Mouse (Mus musculus) megakaryocyte, adult 5-6 weeks (primary cell): ENCODE measurements around the gene St3gal4. TPM values are rescaled to one million over a fixed set of nuclear protein-coding genes. Genes with fewer than 3 reads are reported as not detected.
"Not testable (repeated sequence)": the region's sequence is repeated elsewhere in the genome, so short reads cannot be mapped to it uniquely, and the experiment has no call there.

Experiments used
- ATAC-seq: 2 replicates; pipeline ENCODE4 v1.8.0; 2016; ENCODE audit warnings: mild to moderate bottlenecking, inconsistent platforms; ENCODE audit not compliant: poor library complexity, severe bottlenecking
- total RNA-seq, 2 experiments: library from RNA; stranded (forward) in 1 of 2; stranded (reverse) in 1 of 2; fragments of 153-499, 151-499 nt in 1 of 2; fragments of 221-1000, 200-1000 nt in 1 of 2; gene quantifications; 2 replicates each; pipeline versions ENCODE4 v1.2.3 to v1.2.4; 2015 to 2017

St3gal4 gene
- total RNA-seq (2015) (53.1 and 53.4 TPM in 2 replicates), total RNA-seq (2017) (49.6 and 57.4 TPM in 2 replicates)

GRCm38 (mm10) chr9:35119168-35119567, at the start of gene St3gal4:
TSS of gene St3gal4 (minus strand) at chr9:35119268.
- ATAC-seq = no peak

GRCm38 (mm10) chr9:35166798-35167635, 47.9 kb upstream of the St3gal4 start:
- no peak for ATAC-seq

GRCm38 (mm10) chr9:35166144-35166797, 47.2 kb upstream of the St3gal4 start:
- ATAC-seq = peak; percentile 83

- ATAC-seq = no peak
These were observed 45.2 kb upstream of the St3gal4 start for GRCm38 (mm10) chr9:35164142-35164874.

- ATAC-seq = no peak
These were observed 44.1 kb upstream of the St3gal4 start for GRCm38 (mm10) chr9:35163011-35163690.

- no peak for ATAC-seq
These were observed 42.7 kb upstream of the St3gal4 start for GRCm38 (mm10) chr9:35161721-35162120.

GRCm38 (mm10) chr9:35160662-35161061, 41.6 kb upstream of the St3gal4 start:
- ATAC-seq = no peak

GRCm38 (mm10) chr9:35158477-35158876, 39.4 kb upstream of the St3gal4 start:
- ATAC-seq = no peak

- ATAC-seq = no peak
These were observed 37.8 kb upstream of the St3gal4 start for GRCm38 (mm10) chr9:35156862-35157261.

- ATAC-seq = no peak
These were observed 37.1 kb upstream of the St3gal4 start for GRCm38 (mm10) chr9:35156002-35156710.

GRCm38 (mm10) chr9:35152923-35153322, 33.9 kb upstream of the St3gal4 start:
- ATAC-seq = no peak

- not testable (repeated sequence) for ATAC-seq
These were observed 29.8 kb upstream of the St3gal4 start for GRCm38 (mm10) chr9:35148822-35149221.

- ATAC-seq = not testable (repeated sequence)
These were observed 28.2 kb upstream of the St3gal4 start for GRCm38 (mm10) chr9:35147261-35147660.

- ATAC-seq = no peak
These were observed 26.8 kb upstream of the St3gal4 start for GRCm38 (mm10) chr9:35145829-35146228.

- no peak for ATAC-seq
These were observed 26.1 kb upstream of the St3gal4 start for GRCm38 (mm10) chr9:35145118-35145517.

- no peak for ATAC-seq
These were observed 23.2 kb upstream of the St3gal4 start for GRCm38 (mm10) chr9:35142221-35142620.

GRCm38 (mm10) chr9:35139231-35139744, 20.2 kb upstream of the St3gal4 start:
- no peak for ATAC-seq

GRCm38 (mm10) chr9:35138029-35138428, 19.0 kb upstream of the St3gal4 start:
- no peak for ATAC-seq

GRCm38 (mm10) chr9:35135575-35135974, 16.5 kb upstream of the St3gal4 start:
- no peak for ATAC-seq
